Mouse (Mus musculus): ENCODE measurements around the gene Rap1b.

- TF ChIP-seq GATA1 (IDR thresholded peaks at IDR 0.05; ENCODE audit: borderline replicate concordance, low read length) (no peak), FLI1 (IDR thresholded peaks at IDR 0.05; ENCODE audit: low read length) (no peak)
Observed at GRCm38 (mm10) chr10:117778951-117779350, 66.9 kb downstream of the Rap1b start.

Data from megakaryocyte, embryonic 14.5 days (primary cell).